Mouse (Mus musculus) spleen, adult 2 months (tissue): Measurements from ENCODE around the gene Preb.

ENCODE experiments used
- CTCF ChIP-seq: fragments of 200-500 bp; IDR thresholded peaks from 2 replicates; pipeline ENCODE4 v1.5.1; 2011; ENCODE audit warnings: mild to moderate bottlenecking, inconsistent platforms; ENCODE audit not compliant: insufficient read depth, insufficient read length, insufficient replicate concordance; ENCODE audit errors: extremely low read depth
- POLR2A ChIP-seq: fragments of 200-500 bp; IDR thresholded peaks from 2 replicates; pipeline ENCODE4 v1.6.1; 2011; ENCODE audit warnings: low read depth, low read length, inconsistent platforms

- TF ChIP-seq CTCF (no peak), POLR2A (no peak)
These were observed 34.9 kb upstream of the Preb start for GRCm38 (mm10) chr5:30994910-30995635.
